Mouse (Mus musculus) c-Kit-negative CD71-positive TER-119-positive erythroid progenitor cells, embryonic 14.5 days (primary cell): ENCODE results near the gene Gm11037.

ENCODE experiments used
- DNase-seq: peaks from one replicate; pipeline ENCODE4 v3.0.0-alpha.2; 2013; ENCODE audit warnings: low read depth, low spot score

Gm11037 gene

GRCm38 (mm10) chr2:131148353-131149253, 15.3 kb downstream of the Gm11037 start:
- DNase-seq = no peak

- no peak for DNase-seq
These were observed 15.9 kb downstream of the Gm11037 start for GRCm38 (mm10) chr2:131149254-131149578.

GRCm38 (mm10) chr2:131152166-131152730, 19.0 kb downstream of the Gm11037 start:
- peak; percentile 68 for DNase-seq

- DNase-seq = no peak
These were observed 20.7 kb downstream of the Gm11037 start for GRCm38 (mm10) chr2:131154036-131154435.

GRCm38 (mm10) chr2:131156987-131157386, 23.7 kb downstream of the Gm11037 start:
- DNase-seq = no peak

GRCm38 (mm10) chr2:131159491-131159910, 26.2 kb downstream of the Gm11037 start:
- peak; percentile 69 for DNase-seq

GRCm38 (mm10) chr2:131159938-131160581, 26.8 kb downstream of the Gm11037 start, which contains the start of gene 1700037H04Rik:
1700037H04Rik (minus strand) TSS chr2:131160081.
- peak; percentile 99 for DNase-seq

GRCm38 (mm10) chr2:131160671-131161111, 27.4 kb downstream of the Gm11037 start:
- no peak for DNase-seq

GRCm38 (mm10) chr2:131163924-131164323, 30.6 kb downstream of the Gm11037 start:
- no peak for DNase-seq

- DNase-seq = no peak
These were observed 32.9 kb downstream of the Gm11037 start for GRCm38 (mm10) chr2:131166172-131166571.

- DNase-seq = no peak
These were observed 34.7 kb downstream of the Gm11037 start for GRCm38 (mm10) chr2:131167984-131168383.

- no peak for DNase-seq
These were observed 35.6 kb downstream of the Gm11037 start for GRCm38 (mm10) chr2:131168914-131169313.

GRCm38 (mm10) chr2:131170936-131171335, 37.6 kb downstream of the Gm11037 start:
- DNase-seq = no peak

- no peak for DNase-seq
These were observed 38.3 kb downstream of the Gm11037 start for GRCm38 (mm10) chr2:131171401-131172104.

GRCm38 (mm10) chr2:131172322-131172721, 39.0 kb downstream of the Gm11037 start:
- no peak for DNase-seq

- peak; percentile 70 for DNase-seq
These were observed 41.4 kb downstream of the Gm11037 start for GRCm38 (mm10) chr2:131174700-131175099.

- DNase-seq = no peak
These were observed 42.1 kb downstream of the Gm11037 start for GRCm38 (mm10) chr2:131175286-131175944.

GRCm38 (mm10) chr2:131175945-131176309, 42.6 kb downstream of the Gm11037 start:
- DNase-seq = no peak

- DNase-seq = no peak
These were observed 43.2 kb downstream of the Gm11037 start for GRCm38 (mm10) chr2:131176491-131176890.

- no peak for DNase-seq
These were observed 44.6 kb downstream of the Gm11037 start for GRCm38 (mm10) chr2:131177932-131178331.

GRCm38 (mm10) chr2:131178828-131179245, 45.5 kb downstream of the Gm11037 start:
- DNase-seq = no peak
